Mouse (Mus musculus) midbrain, embryonic 12.5 days (tissue): Measurements from ENCODE around the gene Inpp4a. TPM values are rescaled to one million over a fixed set of nuclear protein-coding genes. Genes with fewer than 3 reads are reported as not detected.
A peak's percentile ranks its signal among the peaks of the same experiment; 100 is the strongest.

Experiments used
- ATAC-seq: fragments of 200-750 bp; cut with Nextera tagmentation; 2 replicates; pipeline ENCODE4 v1.8.0; 2017; ENCODE audit warnings: low read depth, moderate TSS enrichment, moderate library complexity; ENCODE audit not compliant: low FRiP score
- H3K27ac ChIP-seq: fragments of 300-500 bp; sonication (generic); replicated peaks from 2 replicates; pipeline ENCODE4 v1.5.1; 2016; ENCODE audit warnings: mild to moderate bottlenecking
- H3K27me3 ChIP-seq: fragments of 300-500 bp; sonication (generic); 2 replicates; pipeline ENCODE4 v1.6.1; 2016; ENCODE audit warnings: mild to moderate bottlenecking
- H3K36me3 ChIP-seq: fragments of 300-500 bp; sonication (generic); 2 replicates; pipeline ENCODE4 v1.6.1; 2016
- H3K4me1 ChIP-seq: fragments of 300-500 bp; sonication (generic); 2 replicates; pipeline ENCODE4 v1.6.1; 2016
- H3K4me2 ChIP-seq: fragments of 300-500 bp; sonication (generic); replicated peaks from 2 replicates; pipeline ENCODE4 v1.6.1; 2016; ENCODE audit warnings: mild to moderate bottlenecking, moderate library complexity
- H3K4me3 ChIP-seq: fragments of 300-500 bp; sonication (generic); 2 replicates; pipeline ENCODE4 v1.5.1; 2016; ENCODE audit warnings: mild to moderate bottlenecking
- H3K9ac ChIP-seq: fragments of 300-500 bp; sonication (generic); replicated peaks from 2 replicates; pipeline ENCODE4 v1.6.1; 2016; ENCODE audit warnings: mild to moderate bottlenecking, moderate library complexity
- H3K9me3 ChIP-seq: fragments of 300-500 bp; sonication (generic); 2 replicates; pipeline ENCODE4 v1.6.1; 2016; ENCODE audit warnings: mild to moderate bottlenecking
- WGBS: fragments of 180-500 bp; shearing (Covaris S2); methylation state at CpG from one replicate; pipeline ENCODE4 v1.1.7; 2016; 5-methylcytosine and 5-hydroxymethylcytosine counted together
- polyA plus RNA-seq: library from polyadenylated mRNA; unstranded; fragments of >200 nt; fragmentation: Nextera tagmentation; extraction: Ambion mirVana; gene quantifications from 2 replicates; pipeline ENCODE4 v1.2.1, GENCODE M21; 2016

The Inpp4a gene
- polyA plus RNA-seq, 1 experiment from 2014 or later: 27.4 TPM

DNA sequence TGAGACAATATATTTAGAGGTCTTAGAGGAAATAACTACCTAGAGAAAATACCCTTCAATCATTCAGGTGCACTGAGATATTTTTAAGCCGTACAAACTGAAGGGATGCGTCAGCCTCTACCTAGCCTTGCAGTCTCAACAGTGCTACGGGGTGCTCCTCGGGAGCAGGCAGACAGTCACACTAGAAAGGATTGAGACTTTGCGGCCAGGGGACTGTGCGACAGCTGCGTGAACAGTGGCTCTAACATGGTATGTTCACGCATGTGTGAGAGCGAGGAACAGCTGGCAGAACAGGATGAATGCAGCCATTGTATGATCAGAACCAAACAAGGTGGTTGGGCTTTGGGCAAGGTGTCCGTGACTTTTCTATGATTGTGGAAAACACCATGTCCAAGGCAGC, 63.1 kb downstream of the Inpp4a start:
- H3K27me3 ChIP-seq: no peaks in the 10 kb centered on the region
- no peak overlapping the region for H3K4me3 ChIP-seq
- WGBS: 88% methylated on average over 10 of the region's 10 CpGs
- H3K9me3 ChIP-seq: no peaks in the 10 kb centered on the region
- H3K4me1 ChIP-seq: no peaks in the 10 kb centered on the region
- ATAC-seq: no peak
- H3K9ac ChIP-seq: no peak overlapping the region
- H3K4me2 ChIP-seq: no peak overlapping the region
- H3K27ac ChIP-seq: no peak overlapping the region
- H3K36me3 ChIP-seq: peaks cover 18% of the 10 kb centered on the region

DNA sequence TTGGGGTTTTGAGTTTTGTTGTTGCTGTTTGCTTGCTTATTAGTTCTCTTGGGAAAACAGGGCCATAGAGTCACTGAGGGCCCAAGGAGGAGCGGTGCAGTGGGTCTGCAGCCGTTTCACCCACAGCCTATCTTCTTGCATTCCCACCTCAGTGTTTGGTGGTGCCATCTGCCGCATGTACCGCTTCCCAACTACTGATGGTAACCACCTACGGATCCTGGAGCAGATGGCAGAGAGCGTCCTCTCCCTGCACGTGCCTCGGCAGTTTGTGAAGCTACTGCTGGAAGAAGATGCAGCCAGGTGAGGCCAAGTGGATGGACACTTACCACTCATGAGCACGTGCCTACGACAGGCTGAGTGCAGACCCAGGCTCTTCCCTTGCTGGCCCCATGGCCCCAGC, 68.5 kb downstream of the Inpp4a start:
- Histone ChIP-seq H3K27ac (no peak overlapping the region), H3K9ac (no peak overlapping the region), H3K36me3 (peaks cover 29% of the 10 kb centered on the region), H3K4me3 (no peak overlapping the region), H3K4me2 (no peak overlapping the region), H3K27me3 (no peaks in the 10 kb centered on the region), H3K4me1 (no peaks in the 10 kb centered on the region), H3K9me3 (no peaks in the 10 kb centered on the region)
- ATAC-seq: no peak
- 94% methylated on average over 10 of the region's 10 CpGs for WGBS

DNA sequence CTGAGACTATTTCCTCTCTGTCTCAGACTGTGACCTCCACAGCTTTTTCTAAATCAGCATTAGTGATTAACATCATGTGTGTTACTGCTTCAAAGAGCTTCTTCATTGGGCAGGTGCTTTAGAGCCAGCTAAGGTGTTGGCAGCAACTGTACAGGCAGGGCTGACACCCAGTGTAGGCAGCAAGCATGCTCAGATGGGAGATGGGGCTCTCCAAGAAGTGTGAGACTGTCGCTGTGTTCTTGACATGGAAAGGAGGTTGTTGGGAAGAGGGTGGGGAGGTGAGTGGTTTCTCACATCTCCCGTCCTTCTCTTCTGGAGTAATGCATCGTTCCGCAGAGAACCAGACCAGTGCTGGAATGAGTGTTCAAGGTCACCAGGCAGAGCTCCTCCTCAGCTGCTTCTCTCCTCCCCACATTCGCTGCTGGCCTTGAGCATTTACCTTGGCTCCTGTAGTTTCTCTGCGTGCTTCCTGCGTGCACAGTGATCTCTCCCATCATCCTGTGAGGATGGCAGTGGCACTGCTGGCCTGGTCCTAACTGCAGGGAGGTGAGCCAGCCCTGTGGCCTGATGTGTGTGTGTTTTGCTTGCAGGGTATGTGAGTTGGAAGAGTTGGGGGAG, 69.2 kb downstream of the Inpp4a start:
- no peaks in the 10 kb centered on the region for H3K9me3 ChIP-seq
- ATAC-seq: no peak
- H3K27ac ChIP-seq: no peak overlapping the region
- peaks cover 29% of the 10 kb centered on the region for H3K36me3 ChIP-seq
- H3K27me3 ChIP-seq: no peaks in the 10 kb centered on the region
- H3K4me3 ChIP-seq: no peak overlapping the region
- no peaks in the 10 kb centered on the region for H3K4me1 ChIP-seq
- WGBS: 89% methylated on average over 7 of the region's 7 CpGs
- no peak overlapping the region for H3K9ac ChIP-seq
- H3K4me2 ChIP-seq: no peak overlapping the region

DNA sequence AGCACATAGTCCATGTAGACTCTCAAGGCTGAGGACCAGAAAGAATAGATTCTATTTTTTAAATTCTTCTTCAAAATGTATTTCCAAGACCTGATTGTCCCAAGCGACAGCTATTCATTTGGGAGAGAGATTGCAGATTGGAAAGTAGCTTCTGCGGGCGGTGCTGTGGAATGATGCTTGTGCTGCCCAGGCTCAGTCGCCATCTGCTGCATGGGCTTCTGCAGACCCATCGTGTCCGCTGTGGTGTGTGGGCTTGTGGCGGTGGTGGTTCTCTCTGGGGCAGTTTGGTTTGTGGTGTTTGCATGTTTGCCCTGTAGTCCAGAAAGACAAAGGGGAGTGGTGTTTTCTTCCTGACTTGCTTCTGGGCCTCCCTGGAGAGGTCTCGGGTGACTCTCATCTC, 76.5 kb downstream of the Inpp4a start:
- Histone ChIP-seq H3K4me1 (no peaks in the 10 kb centered on the region), H3K27me3 (no peaks in the 10 kb centered on the region), H3K4me3 (no peak overlapping the region), H3K27ac (no peak overlapping the region), H3K4me2 (no peak overlapping the region), H3K9me3 (no peaks in the 10 kb centered on the region), H3K36me3 (peaks cover 29% of the 10 kb centered on the region), H3K9ac (no peak overlapping the region)
- 90% methylated on average over 8 of the region's 8 CpGs for WGBS
- ATAC-seq: no peak

DNA sequence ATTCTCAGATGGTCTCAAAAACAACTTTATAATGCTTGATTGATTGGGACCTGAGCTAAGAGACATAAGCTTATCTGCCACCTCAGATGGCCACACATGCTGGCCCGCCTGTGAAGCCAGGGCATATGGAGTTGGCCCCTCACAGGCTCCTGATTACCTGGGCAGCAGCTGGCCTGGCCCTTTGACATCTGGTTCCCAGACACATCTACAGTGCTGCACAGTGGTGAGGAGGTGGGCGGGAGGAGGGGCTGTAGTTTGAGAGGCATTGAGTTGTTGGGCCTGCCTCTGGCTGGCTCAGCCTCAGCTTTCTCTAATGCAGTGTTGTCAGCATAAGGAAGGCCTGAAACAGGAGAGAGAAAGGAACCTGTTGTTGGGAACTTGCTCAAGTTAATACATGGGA, 77.1 kb downstream of the Inpp4a start:
- no peak overlapping the region for H3K4me2 ChIP-seq
- no peak for ATAC-seq
- no peaks in the 10 kb centered on the region for H3K9me3 ChIP-seq
- H3K36me3 ChIP-seq: peaks cover 29% of the 10 kb centered on the region
- H3K27me3 ChIP-seq: no peaks in the 10 kb centered on the region
- WGBS: 88% methylated on average over 2 of the region's 2 CpGs
- H3K9ac ChIP-seq: no peak overlapping the region
- no peak overlapping the region for H3K4me3 ChIP-seq
- no peaks in the 10 kb centered on the region; the same call in 1 of the 2 replicates for H3K4me1 ChIP-seq
- no peak overlapping the region for H3K27ac ChIP-seq

DNA sequence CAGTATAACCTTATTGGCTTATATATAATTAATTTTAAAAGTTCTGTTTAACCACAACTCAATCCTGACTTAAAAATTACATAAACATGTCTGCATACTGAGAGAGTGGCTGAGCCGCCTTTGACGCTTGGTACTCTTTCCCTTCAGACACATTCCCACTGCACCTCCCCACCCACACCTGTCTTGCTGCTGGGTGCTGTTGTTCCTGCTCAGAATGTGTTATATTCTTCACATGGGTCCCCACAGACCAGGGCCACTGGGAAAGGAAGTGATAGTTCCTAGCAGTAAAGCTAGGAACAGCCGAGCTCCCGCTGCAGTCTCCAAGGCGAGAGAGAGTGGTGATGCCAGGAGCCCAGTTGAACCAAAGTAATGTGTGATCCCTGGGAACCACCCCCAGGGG, 78.4 kb downstream of the Inpp4a start:
- no peak overlapping the region for H3K27ac ChIP-seq
- 92% methylated on average over 5 of the region's 5 CpGs for WGBS
- no peak overlapping the region for H3K9ac ChIP-seq
- no peak for ATAC-seq
- no peak overlapping the region for H3K4me2 ChIP-seq
- H3K36me3 ChIP-seq: peaks cover 24% of the 10 kb centered on the region
- H3K4me3 ChIP-seq: no peak overlapping the region
- no peaks in the 10 kb centered on the region for H3K9me3 ChIP-seq
- H3K27me3 ChIP-seq: no peaks in the 10 kb centered on the region
- H3K4me1 ChIP-seq: no peaks in the 10 kb centered on the region; the same call in 1 of the 2 replicates

DNA sequence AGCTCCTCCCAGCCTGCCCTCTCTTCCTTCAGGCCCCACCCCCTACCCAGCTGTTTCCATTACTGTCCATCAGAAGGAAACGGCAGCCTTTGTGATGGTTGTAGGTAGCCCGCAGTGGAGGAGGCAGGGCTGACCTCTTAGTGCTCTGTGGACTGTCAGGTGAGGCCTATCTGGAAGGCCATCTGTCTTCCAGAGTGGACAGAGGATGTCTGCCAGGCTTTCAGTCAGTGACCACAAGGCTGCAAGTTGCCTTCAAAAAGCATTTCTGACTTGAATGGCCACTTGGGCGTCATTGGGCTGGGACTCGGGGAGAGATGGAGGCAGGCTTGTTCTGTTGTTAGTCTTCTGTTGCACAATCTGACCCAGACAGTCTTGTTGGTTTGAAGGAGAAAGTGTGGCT, 79.9 kb downstream of the Inpp4a start:
- Histone ChIP-seq H3K27ac (no peak overlapping the region), H3K4me1 (no peaks in the 10 kb centered on the region; the same call in 1 of the 2 replicates), H3K9ac (no peak overlapping the region), H3K9me3 (no peaks in the 10 kb centered on the region), H3K27me3 (no peaks in the 10 kb centered on the region), H3K4me3 (no peak overlapping the region), H3K36me3 (peaks cover 24% of the 10 kb centered on the region), H3K4me2 (no peak overlapping the region)
- no peak for ATAC-seq
- 74% methylated on average over 4 of the region's 4 CpGs for WGBS

DNA sequence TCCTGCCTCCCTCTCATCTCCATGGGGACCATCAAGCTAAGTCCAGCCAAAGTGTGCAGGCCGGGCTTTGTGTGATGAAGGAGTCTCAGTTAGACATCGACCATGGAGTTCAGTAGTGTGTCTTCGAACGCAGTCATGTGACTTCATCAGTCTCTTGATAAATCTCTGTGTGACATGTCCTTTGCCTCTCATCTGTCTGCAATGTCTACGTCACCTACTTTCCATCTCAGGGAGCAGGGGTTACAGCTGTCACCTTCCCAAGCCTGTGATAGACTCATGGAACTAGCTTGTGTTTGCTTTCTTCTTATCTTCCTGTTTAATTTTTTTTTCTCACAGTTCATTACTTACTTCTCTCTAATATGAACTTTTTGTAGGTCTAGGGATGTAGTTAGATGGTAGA, 81.2 kb downstream of the Inpp4a start:
- ATAC-seq: no peak
- WGBS: 90% methylated on average over 5 of the region's 5 CpGs

DNA sequence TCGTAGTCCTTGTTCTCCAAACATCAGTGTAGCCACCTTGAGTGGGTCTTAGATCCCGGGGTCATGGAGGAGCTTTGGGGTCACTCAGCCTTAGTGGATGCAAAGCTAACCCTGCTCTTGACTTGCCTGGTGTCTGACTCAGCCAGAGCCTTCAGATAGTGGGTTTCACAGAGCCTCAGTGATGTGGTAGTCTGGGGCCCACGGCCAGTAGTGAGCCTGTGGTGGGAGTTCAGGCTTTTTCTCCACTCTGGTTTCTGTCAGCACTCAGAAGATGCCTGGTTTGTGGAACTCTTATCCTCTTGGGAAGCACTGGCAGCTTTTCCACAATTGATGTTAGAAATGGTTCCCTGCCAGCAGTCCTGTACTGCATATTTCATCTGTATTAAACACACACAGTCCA, 84.6 kb downstream of the Inpp4a start:
- Histone ChIP-seq H3K4me3 (no peak overlapping the region), H3K4me1 (no peaks in the 10 kb centered on the region; the same call in 1 of the 2 replicates), H3K36me3 (peaks cover 18% of the 10 kb centered on the region), H3K4me2 (no peak overlapping the region), H3K9me3 (no peaks in the 10 kb centered on the region), H3K27me3 (no peaks in the 10 kb centered on the region), H3K9ac (no peak overlapping the region), H3K27ac (no peak overlapping the region)
- WGBS: 83% methylated on average over 3 of the region's 3 CpGs
- ATAC-seq: no peak

More for the DNA sequence above, 81.2 kb downstream of the Inpp4a start:
- H3K36me3 ChIP-seq: peaks cover 24% of the 10 kb centered on the region
- H3K4me1 ChIP-seq: no peaks in the 10 kb centered on the region; the same call in 1 of the 2 replicates
- no peak overlapping the region for H3K4me2 ChIP-seq
- no peak overlapping the region for H3K4me3 ChIP-seq
- no peak overlapping the region for H3K27ac ChIP-seq
- no peaks in the 10 kb centered on the region for H3K27me3 ChIP-seq
- H3K9me3 ChIP-seq: no peaks in the 10 kb centered on the region
- no peak overlapping the region for H3K9ac ChIP-seq

DNA sequence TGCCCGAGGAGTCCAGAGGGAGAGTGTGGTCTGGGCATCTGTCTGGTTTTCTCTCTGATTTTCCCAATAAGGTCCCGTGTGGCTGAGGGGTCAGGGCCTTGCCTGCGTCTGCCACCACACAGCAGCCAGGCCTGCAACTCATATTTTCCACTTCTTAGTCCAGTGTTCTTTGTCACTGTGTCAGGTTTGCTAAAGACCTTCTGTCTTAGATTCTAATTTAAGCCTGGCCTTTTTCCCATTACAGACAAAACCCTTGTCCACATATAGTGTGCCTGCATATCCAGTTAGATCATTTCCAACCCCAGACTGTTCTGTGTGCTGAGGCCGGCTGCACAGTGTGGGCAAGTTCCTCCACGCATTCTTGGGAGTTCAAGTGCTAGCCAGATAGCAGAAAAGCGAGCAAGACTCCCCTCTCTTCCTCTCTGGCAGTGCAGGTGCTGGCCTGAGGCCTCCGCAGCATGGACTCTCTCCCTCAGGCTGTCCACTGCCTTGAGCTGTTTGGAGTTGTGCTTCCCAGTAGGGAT, 86.8 kb downstream of the Inpp4a start:
- no peak overlapping the region for H3K4me2 ChIP-seq
- H3K27ac ChIP-seq: no peak overlapping the region
- H3K4me3 ChIP-seq: no peak overlapping the region
- H3K9ac ChIP-seq: no peak overlapping the region
- peaks cover 18% of the 10 kb centered on the region for H3K36me3 ChIP-seq
- 81% methylated on average over 7 of the region's 7 CpGs for WGBS
- no peak for ATAC-seq
- H3K27me3 ChIP-seq: no peaks in the 10 kb centered on the region
- no peaks in the 10 kb centered on the region for H3K9me3 ChIP-seq
- H3K4me1 ChIP-seq: no peaks in the 10 kb centered on the region; the same call in 1 of the 2 replicates

DNA sequence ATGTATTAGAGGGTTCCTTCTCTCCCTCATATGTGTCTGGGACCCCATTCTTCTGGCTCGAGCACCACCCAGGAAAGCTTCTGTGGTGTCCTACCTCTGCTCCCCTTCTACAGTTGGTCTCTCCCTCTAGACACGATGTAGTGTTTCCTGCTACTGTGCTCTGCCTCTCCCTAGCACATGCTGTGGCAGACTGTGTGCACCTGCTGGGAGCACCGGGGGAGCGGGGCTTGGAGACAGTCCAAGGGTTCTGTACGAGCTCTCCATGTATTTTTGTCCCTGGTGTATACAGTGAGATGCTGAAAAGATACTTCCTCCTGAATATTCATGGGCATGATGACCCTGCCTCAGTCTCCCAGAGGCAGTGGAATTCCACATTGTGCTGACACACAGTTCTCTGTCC, 93.5 kb downstream of the Inpp4a start:
- no peak overlapping the region for H3K27ac ChIP-seq
- H3K4me2 ChIP-seq: no peak overlapping the region
- H3K9me3 ChIP-seq: no peaks in the 10 kb centered on the region
- ATAC-seq: no peak
- 0 out of 2 replicates have a peak, but pooled peaks cover 7% of the 10 kb centered on the region for H3K4me1 ChIP-seq
- WGBS: 85% methylated on average over 5 of the region's 5 CpGs
- no peak overlapping the region for H3K4me3 ChIP-seq
- peaks cover 40% of the 10 kb centered on the region for H3K36me3 ChIP-seq
- H3K9ac ChIP-seq: no peak overlapping the region
- H3K27me3 ChIP-seq: no peaks in the 10 kb centered on the region

DNA sequence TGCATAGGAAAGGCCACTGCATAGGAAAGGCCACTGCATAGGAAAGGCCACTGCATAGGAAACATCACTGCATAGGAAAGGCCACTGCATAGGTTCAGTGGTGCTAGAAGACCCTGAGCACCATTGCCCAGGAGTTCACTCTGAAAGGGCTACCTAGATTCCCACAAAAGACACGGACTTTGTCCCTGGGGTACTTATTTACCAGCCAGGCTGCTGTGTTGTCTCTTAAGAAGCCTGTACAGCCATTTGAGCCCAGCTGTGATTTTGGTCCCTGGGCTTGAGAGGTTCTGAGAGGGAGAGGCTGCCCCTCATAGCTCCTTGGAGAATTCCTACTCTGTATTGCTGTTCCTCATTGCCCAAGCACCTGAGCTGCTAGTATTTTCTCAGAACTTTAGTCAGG, 96.8 kb downstream of the Inpp4a start:
- Histone ChIP-seq H3K4me2 (no peak overlapping the region), H3K9me3 (no peaks in the 10 kb centered on the region), H3K9ac (no peak overlapping the region), H3K36me3 (peaks cover 29% of the 10 kb centered on the region), H3K4me1 (0 out of 2 replicates have a peak, but pooled peaks cover 7% of the 10 kb centered on the region), H3K27ac (peak overlapping the region; percentile 49; the same call in 1 of the 2 replicates), H3K27me3 (no peaks in the 10 kb centered on the region), H3K4me3 (no peak overlapping the region)
- ATAC-seq: no peak
- 69% methylated on average over 1 of the region's 1 CpGs for WGBS

DNA sequence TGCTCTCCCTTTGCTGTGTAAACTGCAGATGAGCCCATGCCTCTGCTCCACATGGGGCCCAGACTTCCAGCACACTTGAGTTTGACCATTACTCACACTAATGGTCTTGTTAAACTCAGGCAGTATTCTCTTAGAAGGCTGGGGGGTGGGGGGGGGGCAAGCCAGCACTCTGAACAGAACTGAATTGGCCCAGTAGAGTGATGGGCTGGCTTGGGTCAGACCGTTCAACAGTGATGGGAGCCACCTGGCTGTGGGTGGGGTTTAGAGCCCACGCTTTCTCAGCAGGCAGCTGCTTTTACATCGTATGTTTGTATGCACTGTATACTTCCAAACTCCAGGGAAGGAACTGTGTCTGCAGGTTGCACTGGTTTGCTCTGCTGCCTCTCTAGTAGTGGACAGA, 99.3 kb downstream of the Inpp4a start:
- Histone ChIP-seq H3K4me2 (no peak overlapping the region), H3K4me3 (no peak overlapping the region), H3K27ac (peak overlapping the region; percentile 35; the same call in 1 of the 2 replicates), H3K36me3 (peaks cover 15% of the 10 kb centered on the region), H3K27me3 (no peaks in the 10 kb centered on the region), H3K9me3 (no peaks in the 10 kb centered on the region), H3K4me1 (0 out of 2 replicates have a peak, but pooled peaks cover 7% of the 10 kb centered on the region), H3K9ac (no peak overlapping the region)
- ATAC-seq: no peak
- WGBS: 71% methylated on average over 3 of the region's 3 CpGs
